Mouse (Mus musculus) spleen, adult 2 months (tissue): ENCODE data around the gene Elmo2.

Experiments used
- CTCF ChIP-seq: fragments of 200-500 bp; IDR thresholded peaks from 2 replicates; pipeline ENCODE4 v1.5.1; 2011; ENCODE audit warnings: mild to moderate bottlenecking, inconsistent platforms; ENCODE audit not compliant: insufficient read depth, insufficient read length, insufficient replicate concordance; ENCODE audit errors: extremely low read depth
- POLR2A ChIP-seq: fragments of 200-500 bp; IDR thresholded peaks from 2 replicates; pipeline ENCODE4 v1.6.1; 2011; ENCODE audit warnings: low read depth, low read length, inconsistent platforms

GRCm38 (mm10) chr2:165317621-165318263 is 8.5 kb downstream of the Elmo2 start:
- TF ChIP-seq POLR2A: no peak
- no peak for TF ChIP-seq CTCF
